Mouse (Mus musculus): Measurements from ENCODE around the gene Upk3bl.

Upk3bl gene

DNA sequence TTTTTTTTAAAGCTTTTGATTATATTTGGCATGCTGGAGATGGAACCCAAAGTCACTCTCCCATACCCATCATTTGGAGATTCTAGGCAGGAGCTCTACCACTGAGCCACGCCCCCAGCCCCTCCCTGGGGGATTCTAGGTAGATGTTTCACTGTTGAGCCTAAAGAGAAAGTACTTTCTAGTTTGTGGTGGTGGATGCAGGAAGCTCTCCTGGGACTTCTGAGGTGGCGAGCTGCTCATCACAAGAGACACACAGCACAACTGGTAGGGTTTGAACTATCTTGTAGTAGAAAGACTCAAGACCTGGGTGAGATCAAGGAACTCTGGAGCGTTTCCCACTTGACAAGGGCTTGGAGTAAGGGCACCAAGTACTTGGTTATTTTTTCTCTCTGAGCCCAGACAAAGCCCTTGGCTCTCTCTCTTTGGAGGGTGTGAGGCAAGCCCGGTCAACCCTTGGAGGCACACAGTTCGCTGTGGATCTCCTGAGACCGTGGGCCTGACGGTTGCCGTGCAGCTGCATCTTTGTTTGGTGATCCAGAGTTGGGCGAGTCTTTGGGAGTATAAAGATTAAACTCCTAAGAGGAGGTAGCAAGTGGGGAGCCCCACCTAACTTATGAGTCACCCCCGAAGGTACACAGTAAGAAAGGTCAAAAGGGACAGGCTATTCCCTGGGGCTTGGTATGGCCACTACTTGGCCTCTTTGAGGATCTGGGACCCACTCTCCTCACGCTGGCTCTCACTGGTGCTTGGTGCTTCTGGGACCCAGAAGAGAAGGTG is at the start of gene Upk3bl:
Gene Upk3bl, plus strand, starts transcription at position 192 of the 777 bp plus-strand sequence.
- no peak for DNase-seq (ENCODE audit: low read depth)

DNA sequence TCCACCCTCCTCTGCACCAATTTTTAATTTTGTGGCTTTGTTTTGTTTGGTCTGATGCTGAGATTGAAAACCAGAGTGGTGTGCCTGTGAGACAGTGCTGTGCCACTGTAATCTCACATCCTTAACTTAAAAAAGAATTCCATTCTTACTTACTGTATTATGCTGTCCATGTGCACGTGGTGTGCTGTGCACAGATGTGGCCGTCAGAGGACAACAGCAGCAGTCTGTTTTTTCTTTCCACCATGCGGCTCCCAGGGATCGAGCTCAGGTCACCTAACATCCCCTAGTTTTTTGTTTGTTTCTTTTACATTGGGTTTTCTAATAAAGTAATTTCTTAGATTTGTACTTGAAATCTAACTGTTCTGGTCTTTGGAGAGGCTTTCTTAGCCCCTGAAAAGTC is 49.8 kb upstream of the Upk3bl start:
- DNase-seq (ENCODE audit: low read depth): no peak

DNA sequence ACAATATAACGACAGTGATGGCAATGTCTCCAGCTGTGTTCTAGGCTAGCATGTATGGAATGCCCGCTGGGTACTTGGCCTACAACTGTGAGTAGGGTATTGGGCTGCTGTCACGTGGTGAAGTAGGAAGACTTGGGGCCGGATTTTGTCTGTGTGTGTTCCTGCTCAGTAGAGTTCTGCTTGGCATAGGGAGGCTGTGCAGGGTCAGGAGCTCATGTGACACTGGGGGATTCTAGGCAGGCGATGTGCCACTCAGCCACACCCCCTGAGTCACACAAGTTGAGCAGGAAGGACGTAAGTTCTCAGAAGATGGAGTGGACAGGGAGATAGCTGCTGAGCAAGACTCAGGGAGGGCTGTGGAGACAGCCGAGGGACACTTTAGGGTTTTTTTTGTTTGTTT is 46.5 kb upstream of the Upk3bl start:
- DNase-seq (ENCODE audit: low read depth): no peak

DNA sequence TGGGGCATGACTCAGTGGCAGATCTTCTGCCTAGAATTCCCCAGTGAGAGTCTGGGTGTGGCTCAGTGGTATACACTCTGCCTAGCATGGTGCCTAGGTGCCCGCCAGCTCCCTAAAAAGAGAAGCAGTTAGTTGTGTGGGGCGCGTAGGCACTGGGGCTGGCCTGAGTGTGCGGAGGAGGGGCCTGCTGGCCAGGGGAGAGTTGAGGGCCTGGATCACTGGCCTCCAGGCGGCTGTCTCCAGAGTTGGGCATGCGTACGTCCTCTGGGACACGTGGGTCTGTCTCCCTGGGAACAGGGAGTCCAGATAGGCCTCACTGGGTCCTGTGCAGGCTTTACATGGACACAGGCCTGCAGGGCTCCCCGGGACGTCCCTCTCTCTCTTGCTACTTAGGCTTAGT is 39.4 kb upstream of the Upk3bl start:
- DNase-seq (ENCODE audit: low read depth): no peak

DNA sequence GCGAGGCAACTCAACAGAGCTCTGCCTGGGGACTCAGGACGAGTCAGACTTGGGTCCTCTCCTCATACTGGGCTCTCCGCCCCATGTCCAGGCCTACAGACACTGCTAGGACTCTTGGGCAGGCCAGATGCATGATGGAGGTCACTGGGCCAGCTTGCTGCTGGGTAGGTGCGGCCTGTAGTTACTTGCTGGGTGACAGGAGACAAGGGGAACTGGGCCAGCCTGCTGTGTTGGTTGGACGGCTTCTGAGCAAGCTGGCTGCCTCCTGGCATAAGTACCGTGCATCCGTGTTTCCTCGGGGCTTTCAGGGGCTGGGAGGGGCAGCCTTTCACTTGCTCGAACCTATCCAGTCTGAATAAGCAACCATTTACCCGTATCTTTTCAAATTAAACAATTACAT is 38.7 kb upstream of the Upk3bl start:
- no peak for DNase-seq (ENCODE audit: low read depth)

DNA sequence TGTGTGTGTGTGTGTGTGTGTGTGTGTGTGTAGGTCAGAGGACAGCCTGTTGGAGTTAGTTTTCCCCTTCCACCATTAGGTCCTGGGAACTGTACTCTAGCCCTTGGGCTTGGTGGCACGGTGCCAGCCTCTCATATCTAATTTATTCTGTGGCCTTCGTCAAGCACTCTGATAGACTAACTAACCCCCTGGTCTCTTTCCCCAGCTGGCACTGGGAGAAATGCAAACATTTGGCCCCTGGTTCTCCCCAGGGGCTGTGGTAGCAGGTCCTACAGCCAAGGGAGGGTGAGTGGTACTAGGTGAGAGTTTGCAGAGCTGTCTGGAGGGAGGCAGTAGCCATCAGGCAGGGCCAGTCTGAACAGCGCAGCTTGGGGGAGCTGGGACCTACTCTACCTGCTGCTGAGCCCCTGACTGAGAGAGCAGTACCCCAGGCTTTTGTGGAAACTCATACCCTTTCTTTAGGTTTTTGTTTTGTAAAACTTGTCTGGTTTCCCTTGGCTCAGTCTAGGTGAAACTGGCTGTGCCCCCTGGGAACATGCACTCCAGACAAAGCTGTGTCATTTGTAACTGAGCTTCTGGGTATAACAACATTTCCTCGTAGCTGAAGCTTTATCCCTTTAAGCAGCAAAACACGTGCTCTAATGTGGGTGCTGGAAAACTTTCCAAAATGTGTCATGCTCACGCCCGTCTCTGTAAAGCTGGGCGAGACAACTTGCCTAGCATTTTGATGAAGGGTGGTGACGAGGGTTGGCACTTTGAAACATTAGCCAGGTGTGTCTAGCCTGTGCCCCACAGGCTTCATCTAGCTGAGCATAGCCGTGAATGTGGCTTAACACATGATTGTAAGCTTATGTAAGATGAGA is 38.0 kb upstream of the Upk3bl start:
- no peak for DNase-seq (ENCODE audit: low read depth)

DNA sequence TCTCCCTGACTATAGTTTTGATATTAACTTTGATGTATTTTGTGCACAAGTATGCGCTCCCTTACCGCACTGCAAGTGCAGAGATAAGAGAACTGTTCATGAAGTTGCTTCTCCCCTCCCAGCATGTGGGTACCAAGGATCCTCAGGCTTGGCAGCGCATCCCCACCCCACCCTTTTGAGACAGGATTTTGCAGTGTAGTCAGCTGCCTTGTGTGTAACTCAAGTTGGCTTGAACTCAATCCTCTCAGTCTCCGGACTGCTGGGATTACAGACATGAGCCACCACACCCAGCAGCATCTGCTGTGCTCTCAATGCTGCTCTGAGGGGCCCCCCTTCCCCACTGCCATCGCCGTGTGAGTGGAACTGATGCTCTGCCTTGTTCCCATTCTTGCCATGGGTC is 37.0 kb upstream of the Upk3bl start:
- DNase-seq (ENCODE audit: low read depth): no peak

DNA sequence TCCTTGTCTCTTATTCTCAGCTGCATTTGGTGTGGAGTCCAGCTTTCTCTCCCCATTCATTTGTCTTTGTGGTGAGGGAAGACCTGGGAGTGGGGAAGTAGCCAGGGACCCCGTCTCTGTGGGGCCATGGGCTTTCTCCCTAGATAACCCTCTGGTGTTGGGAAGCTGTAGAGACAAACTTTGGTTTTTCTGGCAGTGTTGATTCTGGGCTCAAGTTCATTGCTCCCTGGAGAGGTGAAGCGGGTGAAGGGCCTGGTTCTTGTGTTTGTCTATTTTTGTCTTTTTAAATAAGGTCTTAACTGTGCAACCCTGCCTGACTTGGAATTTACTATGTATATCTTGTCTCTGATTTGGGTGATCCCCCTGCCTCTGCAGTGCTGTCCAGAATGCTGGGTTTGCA is 35.6 kb upstream of the Upk3bl start:
- DNase-seq (ENCODE audit: low read depth): no peak

DNA sequence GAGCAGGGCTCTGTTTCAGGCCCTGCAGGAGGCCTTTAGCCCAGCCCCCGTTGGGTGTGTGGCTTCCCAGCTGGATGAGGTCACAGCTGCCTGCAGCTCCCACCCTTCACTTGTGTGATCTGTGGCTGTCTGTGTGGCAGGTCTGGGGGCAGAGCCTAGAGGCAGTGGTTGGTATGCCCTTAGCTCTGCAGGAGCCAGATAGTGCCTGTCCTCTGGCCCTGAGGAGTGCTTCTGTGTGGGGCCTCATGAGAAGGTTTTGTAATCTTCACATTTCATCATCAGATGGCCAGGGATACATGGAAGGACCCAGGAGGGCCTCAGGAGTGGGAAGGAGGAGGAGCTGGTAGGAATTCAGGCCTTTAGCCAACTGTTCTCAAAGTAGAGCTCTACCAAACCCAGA is 34.4 kb upstream of the Upk3bl start:
- DNase-seq (ENCODE audit: low read depth): no peak

DNA sequence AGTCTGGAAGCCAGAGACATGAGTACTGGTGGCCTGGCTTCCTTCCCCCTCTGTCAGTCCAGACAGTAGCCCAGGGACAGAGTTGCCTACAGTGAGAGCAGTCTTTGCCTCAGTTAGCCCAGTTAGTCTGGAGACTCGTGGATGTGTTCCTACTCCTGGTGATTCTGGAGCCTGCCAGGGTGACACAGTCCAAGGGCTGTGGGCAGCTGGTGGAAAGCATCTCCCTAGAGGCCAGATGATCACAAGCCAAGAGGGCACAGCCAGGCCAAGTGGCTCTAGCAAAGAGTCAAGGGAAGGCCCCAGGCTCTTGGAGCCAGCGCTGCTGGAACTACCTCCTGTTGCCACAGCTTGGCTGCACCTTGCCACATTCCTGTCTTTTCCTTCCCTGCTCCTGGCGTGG is 28.6 kb upstream of the Upk3bl start:
- DNase-seq (ENCODE audit: low read depth): no peak

DNA sequence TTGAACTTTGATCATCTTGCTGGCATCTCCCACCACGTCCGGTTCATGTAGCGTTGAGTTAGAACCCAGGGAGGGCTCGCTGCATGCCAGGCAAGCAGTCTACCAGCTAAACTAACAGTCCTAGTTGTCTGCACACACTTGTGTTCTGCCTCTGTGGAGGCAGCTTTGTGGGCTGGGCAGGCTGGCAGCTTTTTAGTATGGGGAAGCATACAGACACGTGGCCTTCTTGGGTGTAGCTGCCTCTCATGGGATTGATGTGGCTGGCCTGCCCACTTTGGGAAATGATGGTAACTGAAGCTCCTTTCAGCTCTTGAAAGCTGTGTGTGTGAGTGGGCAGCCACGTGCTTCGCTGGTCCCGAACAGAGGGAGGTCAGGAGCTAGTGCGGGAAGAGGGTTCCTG is 27.4 kb upstream of the Upk3bl start:
- DNase-seq (ENCODE audit: low read depth): no peak

DNA sequence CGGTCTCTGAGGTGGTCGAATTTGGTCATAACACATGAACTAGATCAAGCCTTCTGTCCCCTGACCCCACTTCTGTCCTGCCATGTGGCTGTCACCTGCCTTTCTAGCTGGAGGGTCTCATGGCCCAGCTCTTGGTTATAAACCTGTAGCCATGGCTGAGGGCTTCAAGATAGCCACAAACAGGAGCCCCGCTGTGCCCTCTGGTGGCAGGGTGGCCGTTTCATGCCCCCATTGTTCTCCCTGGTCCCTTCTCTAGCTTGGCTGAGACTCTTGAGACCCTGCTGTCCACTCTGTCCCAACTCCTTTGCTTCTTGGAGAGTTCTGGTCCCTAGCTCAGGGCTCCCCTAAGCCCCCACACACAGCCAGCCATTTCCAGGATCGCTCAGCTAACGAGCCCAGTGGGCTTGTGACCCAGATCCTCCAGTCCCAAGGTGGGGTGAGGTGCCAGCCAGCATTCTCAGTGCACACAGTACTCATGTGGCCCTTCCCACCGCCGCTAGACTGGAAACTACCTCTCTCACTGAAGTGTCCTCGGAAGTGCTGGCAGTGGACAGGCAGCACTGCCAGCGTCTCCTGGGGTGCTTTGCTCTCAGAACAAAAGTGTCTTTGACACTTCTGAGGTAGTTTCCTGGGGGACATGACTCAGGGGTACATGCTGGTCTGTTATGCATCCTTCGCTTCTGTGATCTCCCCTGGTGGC is 26.5 kb upstream of the Upk3bl start:
- no peak for DNase-seq (ENCODE audit: low read depth)

DNA sequence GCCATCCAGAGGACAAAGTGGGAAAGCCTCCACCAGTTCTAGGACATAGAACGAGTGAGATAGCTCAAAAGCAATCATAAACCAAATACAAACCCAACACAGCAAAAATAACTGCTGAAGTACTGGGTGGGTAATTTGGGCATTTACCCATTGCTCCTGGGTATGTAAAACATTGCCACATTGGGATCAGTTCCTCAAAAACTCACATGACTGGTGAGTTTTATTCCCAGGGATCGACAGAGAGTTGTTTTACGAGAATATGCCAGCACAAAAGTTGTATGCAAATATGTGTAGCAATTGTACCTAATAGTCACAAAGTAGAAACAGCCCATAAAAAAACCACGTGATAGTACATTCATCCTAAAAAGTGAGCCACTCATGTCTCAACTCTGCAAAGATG is 19.4 kb upstream of the Upk3bl start:
- DNase-seq (ENCODE audit: low read depth): no peak

DNA sequence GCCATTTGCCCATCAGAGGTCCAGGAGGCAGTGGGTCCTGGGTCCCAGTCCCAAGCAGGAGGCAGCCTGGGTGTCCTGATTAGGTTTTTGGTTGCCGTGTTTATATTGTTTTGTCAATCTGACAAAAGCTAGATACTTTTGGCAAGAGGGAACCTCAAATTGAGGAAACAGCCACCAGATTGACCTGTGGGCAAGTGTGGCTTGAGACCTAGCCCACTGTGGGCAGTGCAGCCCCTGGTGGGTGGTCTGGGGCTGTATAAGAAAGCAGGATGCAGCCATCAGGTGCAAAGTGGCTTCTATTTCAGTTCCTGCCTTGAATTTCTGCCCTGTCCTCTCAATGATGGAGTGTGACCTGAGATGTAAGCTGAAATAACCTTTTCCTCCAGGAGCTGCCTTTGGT is 19.0 kb upstream of the Upk3bl start:
- no peak for DNase-seq (ENCODE audit: low read depth)

DNA sequence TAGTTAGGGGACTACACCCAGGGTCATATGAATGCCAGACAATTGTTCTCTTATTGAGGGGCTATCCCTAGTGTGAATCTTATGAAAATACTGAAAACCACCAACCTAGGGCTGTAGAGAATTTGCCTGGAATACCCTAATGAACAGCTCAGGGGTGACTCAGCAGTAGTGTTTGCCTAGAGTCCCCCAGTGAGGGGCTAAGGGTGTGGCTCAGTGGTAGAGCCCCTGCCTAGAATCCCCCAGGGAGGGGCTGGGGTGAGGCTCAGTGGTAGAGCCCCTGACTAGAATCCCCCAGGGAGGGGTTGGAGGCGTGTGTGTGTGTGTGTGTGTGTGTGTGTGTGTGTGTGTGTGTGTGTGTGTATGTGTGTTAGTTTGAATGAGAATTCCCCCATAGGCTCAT is 17.6 kb upstream of the Upk3bl start:
- DNase-seq (ENCODE audit: low read depth): no peak

DNA sequence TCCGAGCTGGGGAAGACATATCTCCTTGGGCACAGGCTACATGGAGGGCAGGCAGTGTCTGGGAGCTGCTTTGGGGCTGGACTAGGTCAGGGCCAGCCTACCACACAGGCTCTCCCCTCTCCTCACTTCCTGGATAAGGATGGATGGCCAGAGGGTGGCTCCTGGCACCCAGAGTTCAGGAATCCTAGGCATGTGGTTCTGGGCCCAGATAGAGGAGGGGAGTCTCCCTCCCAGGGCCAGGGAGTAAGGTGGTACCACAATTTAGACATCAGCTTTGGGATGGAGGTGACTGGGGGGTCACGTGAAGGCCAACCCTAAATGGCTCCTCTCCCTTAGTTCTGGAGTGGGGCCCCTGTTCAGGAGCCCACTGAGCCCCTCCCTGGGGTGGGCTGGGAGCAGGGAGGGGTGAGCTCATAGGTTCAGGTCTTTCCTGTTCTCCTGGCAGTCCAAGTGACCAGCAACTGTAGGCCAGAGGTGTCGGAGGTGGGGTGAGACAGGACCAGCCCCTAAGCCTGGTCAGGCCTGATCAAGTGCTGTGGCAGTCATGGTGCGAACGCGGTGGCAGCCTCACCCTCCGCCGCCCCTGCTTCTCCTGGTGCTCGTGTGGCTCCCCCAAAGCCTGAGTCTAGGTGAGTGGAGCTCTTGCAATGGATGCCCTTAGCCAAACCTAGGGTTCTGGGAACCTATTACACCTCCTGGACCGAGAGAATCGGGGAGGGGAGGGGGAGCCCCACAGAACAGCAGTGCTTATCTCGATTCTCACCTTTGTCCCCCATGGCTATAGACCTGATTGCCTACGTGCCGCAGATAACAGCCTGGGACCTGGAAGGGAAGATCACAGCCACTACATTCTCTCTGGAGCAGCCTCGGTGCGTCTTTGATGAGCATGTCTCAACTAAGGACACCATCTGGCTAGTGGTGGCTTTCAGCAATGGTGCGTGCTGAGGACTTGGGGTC is 15.8 kb upstream of the Upk3bl start, which contains the start of gene Upk3b:
Gene Upk3b, plus strand, starts transcription at position 239 of the 957 bp plus-strand sequence.
- no peak for DNase-seq (ENCODE audit: low read depth)

DNA sequence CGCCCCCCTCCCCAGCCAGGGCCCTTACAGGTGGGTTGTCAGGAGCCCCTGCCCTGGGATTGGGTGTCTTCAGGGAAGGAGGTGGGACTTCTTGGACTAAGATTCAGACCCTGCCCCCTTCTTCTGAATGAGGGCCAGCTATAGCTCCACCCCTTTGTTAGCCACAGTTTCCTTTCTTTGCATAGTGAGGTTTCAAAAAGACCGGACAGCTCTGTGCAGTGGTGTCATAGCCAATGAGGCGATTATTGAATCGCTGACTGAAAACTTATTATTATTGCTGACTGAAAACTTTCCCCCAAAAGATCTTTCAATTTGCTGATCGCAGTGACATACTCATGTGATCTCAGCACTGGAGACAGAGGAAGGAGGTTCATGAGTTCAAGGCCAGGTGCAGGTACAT is 14.1 kb upstream of the Upk3bl start:
- no peak for DNase-seq (ENCODE audit: low read depth)

DNA sequence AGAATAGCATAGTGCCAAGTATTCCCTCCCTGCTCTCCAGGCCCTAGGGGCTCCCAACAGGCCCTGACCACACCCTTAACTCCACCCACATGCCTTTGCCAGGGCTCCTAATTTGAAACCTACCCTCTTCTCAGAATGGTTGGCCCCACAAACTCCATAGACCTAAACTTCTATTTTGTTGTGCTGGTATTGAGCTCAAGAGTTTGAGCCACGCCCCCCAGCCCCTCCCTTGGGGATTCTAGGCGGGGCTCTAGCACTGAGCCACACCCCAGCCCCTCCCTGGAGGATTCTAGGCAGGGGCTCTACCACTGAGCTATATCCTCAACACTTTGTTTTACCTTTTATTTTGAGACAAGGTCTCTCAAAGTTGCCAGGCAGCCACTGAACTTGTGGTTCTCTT is 13.0 kb upstream of the Upk3bl start:
- DNase-seq (ENCODE audit: low read depth): no peak

DNA sequence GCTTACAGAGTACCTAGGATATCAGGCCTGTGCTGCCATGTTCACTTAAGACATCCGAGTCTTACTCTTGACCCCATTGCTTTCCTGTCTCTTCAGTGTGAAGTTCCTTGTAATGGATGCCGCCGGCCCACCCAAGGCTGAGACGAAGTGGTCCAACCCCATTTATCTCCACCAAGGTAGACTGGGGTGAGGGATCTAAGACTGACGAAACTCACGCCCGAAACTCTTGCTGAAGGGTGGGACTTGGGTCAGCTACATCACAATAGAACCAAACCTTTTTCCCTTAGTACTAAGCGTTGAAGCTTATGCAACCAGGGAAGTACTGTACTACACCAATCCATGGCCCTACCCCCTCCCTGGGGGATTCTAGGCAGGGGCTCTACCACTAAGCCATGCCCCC is 12.6 kb upstream of the Upk3bl start:
- no peak for DNase-seq (ENCODE audit: low read depth)

DNA sequence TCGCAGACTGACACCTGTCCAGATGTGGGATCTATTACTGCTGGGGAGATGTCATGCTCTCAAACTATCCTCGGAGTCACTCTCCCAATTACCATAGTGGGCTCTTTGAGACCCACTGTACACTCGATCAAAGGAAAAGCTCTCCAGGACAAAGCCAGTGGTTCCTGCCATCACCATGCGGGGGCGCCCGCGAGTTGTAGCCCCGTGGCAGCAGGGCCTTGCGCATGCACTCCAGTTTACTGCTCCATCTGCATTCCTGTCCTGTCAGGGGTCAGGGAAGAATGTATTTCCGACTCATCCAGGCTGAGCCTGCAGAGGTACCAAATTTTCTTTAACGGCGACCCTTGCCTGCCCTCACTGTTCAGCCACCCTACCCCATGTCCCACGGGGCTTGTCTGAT is 9.4 kb upstream of the Upk3bl start:
- peak; percentile 43 for DNase-seq (ENCODE audit: low read depth)

DNA sequence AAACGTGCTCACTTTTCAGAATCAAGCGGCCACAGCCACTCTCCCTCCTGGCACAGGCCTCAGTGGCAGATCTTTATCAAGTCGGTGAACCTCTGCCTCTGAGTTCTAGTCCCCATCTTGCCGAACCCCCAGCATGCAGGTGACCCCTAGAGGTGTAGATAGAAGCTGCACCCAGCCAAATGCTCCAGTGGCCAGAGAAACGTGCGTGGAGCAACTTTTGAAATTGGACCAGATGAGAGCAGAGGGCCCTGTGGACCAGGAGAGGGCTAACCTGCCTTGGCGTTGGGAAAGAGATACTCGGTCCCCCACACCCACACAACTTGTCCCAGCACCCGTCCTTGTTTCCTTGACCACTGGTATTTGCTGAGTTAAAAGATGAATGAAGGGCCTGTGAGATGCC is 8.9 kb upstream of the Upk3bl start:
- peak; percentile 47 for DNase-seq (ENCODE audit: low read depth)

DNA sequence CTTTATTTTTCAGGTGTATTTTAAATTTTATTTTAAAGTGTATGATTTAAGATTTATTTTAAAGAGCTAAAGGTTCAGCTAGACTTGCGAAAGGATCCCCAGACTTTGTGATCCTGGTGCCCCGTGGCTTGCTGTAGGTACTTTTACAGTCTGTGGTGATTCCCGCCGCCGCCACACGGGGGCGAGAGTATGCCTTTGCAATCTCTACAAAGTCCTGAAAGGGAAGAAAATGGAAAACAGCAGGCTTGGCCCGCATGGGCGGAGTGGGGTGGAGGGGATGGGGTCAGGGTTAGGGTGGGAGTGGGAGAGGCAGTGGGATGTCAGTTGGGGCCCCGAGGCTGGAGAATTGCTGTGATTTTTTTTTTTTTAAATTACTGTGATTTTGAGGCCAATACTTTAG is 8.3 kb upstream of the Upk3bl start:
- DNase-seq (ENCODE audit: low read depth): peak; percentile 87
